Mouse (Mus musculus) lung, embryonic 14.5 days (tissue): ENCODE results near the gene Calu. TPM values are rescaled to one million over a fixed set of nuclear protein-coding genes. Genes with fewer than 3 reads are reported as not detected.
"Not testable (repeated sequence)": the region's sequence is repeated elsewhere in the genome, so short reads cannot be mapped to it uniquely, and the experiment has no call there.

ENCODE experiments used
- ATAC-seq: fragments of 200-750 bp; cut with Nextera tagmentation; 2 replicates; pipeline ENCODE4 v1.8.0; 2017; ENCODE audit warnings: mild to moderate bottlenecking, moderate TSS enrichment, moderate library complexity; ENCODE audit not compliant: insufficient read depth
- DNase-seq: peaks from one replicate; pipeline ENCODE4 v3.0.0-alpha.2; 2015
- H3K27ac ChIP-seq: fragments of 300-500 bp; sonication (generic); 2 replicates; pipeline ENCODE4 v1.5.1; 2014; ENCODE audit warnings: low read depth, mild to moderate bottlenecking, moderate library complexity
- H3K27me3 ChIP-seq: fragments of 300-500 bp; sonication (generic); 2 replicates; pipeline ENCODE4 v1.6.1; 2014; ENCODE audit warnings: low read length, control low read depth; ENCODE audit not compliant: insufficient read depth
- H3K36me3 ChIP-seq: fragments of 300-500 bp; sonication (generic); 2 replicates; pipeline ENCODE4 v1.6.1; 2014; ENCODE audit warnings: control low read depth; ENCODE audit not compliant: insufficient read depth
- H3K4me1 ChIP-seq: fragments of 300-500 bp; sonication (generic); 2 replicates; pipeline ENCODE4 v1.6.1; 2014; ENCODE audit warnings: antibody characterized with exemption, control low read depth; ENCODE audit not compliant: insufficient read depth
- H3K4me2 ChIP-seq: fragments of 300-500 bp; sonication (generic); 2 replicates; pipeline ENCODE4 v1.6.1; 2014; ENCODE audit warnings: mild to moderate bottlenecking
- H3K4me3 ChIP-seq: fragments of 300-500 bp; sonication (generic); 2 replicates; pipeline ENCODE4 v1.5.1; 2014; ENCODE audit warnings: low read depth, low read length
- H3K9ac ChIP-seq: fragments of 300-500 bp; sonication (generic); 2 replicates; pipeline ENCODE4 v1.6.1; 2014
- H3K9me3 ChIP-seq: fragments of 300-500 bp; sonication (generic); 2 replicates; pipeline ENCODE4 v1.6.1; 2016; ENCODE audit warnings: low read depth, low read length, control low read depth
- CTCF ChIP-seq: IDR thresholded peaks from 2 replicates; pipeline ENCODE4 v1.5.1; 2016; ENCODE audit warnings: antibody characterized with exemption, low read depth
- WGBS: fragments of 180-500 bp; shearing (Covaris S2); extraction: QIAGEN DNeasy Blood & Tissue Kit; methylation state at CpG from one replicate; pipeline ENCODE4 v1.1.7; 2014; 5-methylcytosine and 5-hydroxymethylcytosine counted together
- polyA plus RNA-seq: library from polyadenylated mRNA; unstranded; fragments of >200 nt; fragmentation: Nextera tagmentation; extraction: Ambion mirVana; gene quantifications from 2 replicates; pipeline ENCODE4 v1.2.1, GENCODE M21; 2014

The Calu gene
- polyA plus RNA-seq, 1 experiment from 2014 or later = 451 TPM

DNA sequence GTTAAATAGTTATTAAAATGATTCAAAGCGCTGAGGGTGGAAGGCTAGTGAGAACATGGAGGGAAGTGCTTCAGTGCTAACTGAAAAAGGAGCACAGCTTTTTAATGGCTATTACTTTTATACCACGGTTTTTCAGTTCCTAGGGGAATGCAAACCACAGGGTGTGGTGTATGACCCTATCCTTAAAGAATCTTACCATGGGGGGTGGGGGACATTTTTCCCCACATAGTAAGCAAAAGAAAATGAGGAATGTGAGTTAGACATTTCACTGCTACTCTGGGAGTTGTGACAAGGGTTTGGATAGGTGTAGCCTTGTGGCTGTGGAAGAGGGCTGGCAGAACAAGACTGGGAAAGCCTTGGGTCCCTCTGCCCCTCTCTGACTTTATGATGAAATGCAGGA is 30.6 kb upstream of the Calu start:
- Histone ChIP-seq H3K9ac (no peak overlapping the region), H3K4me2 (no peak overlapping the region), H3K4me1 (no peaks in the 10 kb centered on the region), H3K27me3 (no peaks in the 10 kb centered on the region), H3K27ac (no peak overlapping the region), H3K9me3 (no peaks in the 10 kb centered on the region), H3K4me3 (no peak overlapping the region), H3K36me3 (no peaks in the 10 kb centered on the region)
- no peak for TF ChIP-seq CTCF
- WGBS = 56% methylated on average over 2 of the region's 2 CpGs
- no peak for DNase-seq
- ATAC-seq = no peak

DNA sequence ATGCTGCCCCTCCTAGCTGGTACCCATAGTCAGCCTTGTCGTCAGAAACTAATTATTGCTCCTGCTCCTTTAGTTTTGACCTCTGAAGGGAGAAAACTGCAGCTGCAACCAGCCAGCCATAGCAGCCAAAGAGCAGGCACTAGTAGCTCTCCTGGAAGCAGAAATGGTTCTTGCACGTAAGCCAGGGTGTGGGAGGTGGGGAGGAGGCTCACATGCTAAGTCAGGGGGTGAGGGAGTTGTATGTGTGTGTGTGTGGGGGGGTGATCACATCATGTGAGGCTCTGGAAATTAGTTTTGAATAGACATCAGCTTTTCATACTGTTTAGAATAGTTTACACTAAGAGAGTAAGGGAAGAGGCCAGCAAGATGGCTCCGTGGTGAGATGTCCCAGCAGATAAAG is 29.9 kb upstream of the Calu start:
- no peak overlapping the region for H3K27ac ChIP-seq
- no peaks in the 10 kb centered on the region for H3K36me3 ChIP-seq
- H3K27me3 ChIP-seq = no peaks in the 10 kb centered on the region
- ATAC-seq (no peak), DNase-seq (no peak)
- no peak overlapping the region for H3K9ac ChIP-seq
- no peaks in the 10 kb centered on the region for H3K4me1 ChIP-seq
- no peaks in the 10 kb centered on the region for H3K9me3 ChIP-seq
- TF ChIP-seq CTCF = no peak
- H3K4me3 ChIP-seq = no peak overlapping the region
- WGBS = 60% methylated on average over 3 of the region's 3 CpGs
- no peak overlapping the region for H3K4me2 ChIP-seq

DNA sequence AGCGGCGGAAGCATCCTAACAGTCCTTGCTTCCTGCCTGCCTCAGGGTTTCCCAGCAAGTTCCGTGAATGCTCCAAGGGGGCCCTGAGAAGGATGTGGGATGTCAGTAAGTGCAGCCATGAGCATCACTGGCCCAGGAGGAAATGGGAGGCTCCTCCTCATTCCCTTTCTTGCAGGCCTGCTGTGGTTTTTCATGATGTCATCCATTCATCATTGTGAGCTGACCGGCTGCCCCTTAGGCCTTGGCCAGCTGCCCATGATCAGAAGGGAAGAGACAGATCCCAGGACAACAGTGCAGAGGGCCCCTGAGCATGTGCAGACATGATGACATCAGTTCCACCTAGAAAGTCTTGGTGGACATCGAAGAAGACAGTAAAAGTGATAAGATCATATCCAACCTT is 29.0 kb upstream of the Calu start, which contains the start of gene Fam71f1:
Fam71f1 (plus strand) TSS at position 262 of the 400 bp plus-strand sequence.
- Histone ChIP-seq H3K27ac (no peak within 1 kb of the TSS), H3K4me2 (no peak within 1 kb of the TSS), H3K4me1 (no peaks in the 10 kb centered on the region), H3K9ac (no peak within 1 kb of the TSS), H3K9me3 (no peaks in the 10 kb centered on the region), H3K36me3 (no peaks in the 10 kb centered on the region), H3K4me3 (no peak within 1 kb of the TSS), H3K27me3 (no peaks in the 10 kb centered on the region)
- ATAC-seq (peak; percentile 75; the same call in 1 of the 2 replicates), DNase-seq (peak; percentile 71)
- WGBS = 40% methylated on average over 5 of the region's 5 CpGs
- no peak for TF ChIP-seq CTCF

DNA sequence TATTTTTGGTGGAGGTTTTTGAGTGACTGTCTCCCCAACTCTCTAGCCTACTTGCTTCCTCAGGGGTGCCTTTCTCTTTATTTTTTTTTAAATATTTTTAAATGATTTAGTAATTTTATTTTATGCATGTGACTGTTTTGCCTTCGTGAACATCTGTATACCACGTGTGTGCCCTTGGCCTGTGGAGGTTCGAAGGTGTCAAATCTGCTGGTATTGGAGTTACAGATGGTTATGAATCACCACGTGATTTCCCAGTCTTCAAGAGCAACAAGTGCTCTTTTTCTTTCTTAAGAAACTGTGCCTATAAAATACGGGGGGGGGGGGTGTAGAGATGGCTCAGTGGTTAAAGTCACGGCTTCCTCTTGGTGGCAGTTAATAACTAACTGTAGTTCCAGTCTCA is 26.3 kb upstream of the Calu start:
- H3K9me3 ChIP-seq = no peaks in the 10 kb centered on the region
- 76% methylated on average over 6 of the region's 6 CpGs for WGBS
- no peak for ATAC-seq

DNA sequence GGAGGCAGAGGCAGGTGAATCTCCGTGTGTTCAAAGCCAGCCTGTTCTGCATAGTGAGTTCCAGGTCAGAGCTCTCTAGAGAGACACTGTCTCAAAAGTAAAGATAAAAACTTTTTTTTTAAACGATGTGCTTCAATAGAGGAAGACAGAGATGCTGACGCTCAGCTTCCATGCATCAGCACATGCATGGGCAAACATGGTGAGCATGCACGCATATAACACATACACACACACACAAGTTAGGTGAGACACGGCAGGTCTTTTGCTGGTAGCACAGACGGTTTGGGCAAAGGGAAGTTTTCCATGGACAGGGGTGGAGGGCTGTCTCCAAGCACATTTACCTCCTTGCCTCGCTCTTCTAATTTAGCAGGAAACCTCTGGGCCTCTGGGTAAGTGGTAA is 25.7 kb upstream of the Calu start:
- H3K9me3 ChIP-seq = no peaks in the 10 kb centered on the region
- DNase-seq = no peak
- H3K4me1 ChIP-seq = no peaks in the 10 kb centered on the region
- TF ChIP-seq CTCF = no peak
- H3K9ac ChIP-seq = no peak overlapping the region
- no peaks in the 10 kb centered on the region for H3K36me3 ChIP-seq
- H3K4me3 ChIP-seq = no peak overlapping the region
- 88% methylated on average over 7 of the region's 7 CpGs for WGBS
- no peak overlapping the region for H3K27ac ChIP-seq
- H3K4me2 ChIP-seq = no peak overlapping the region
- H3K27me3 ChIP-seq = no peaks in the 10 kb centered on the region
- ATAC-seq = no peak

More for the DNA sequence above, 26.3 kb upstream of the Calu start:
- H3K27ac ChIP-seq = no peak overlapping the region
- no peak overlapping the region for H3K4me2 ChIP-seq
- no peaks in the 10 kb centered on the region for H3K27me3 ChIP-seq
- no peak overlapping the region for H3K9ac ChIP-seq
- no peaks in the 10 kb centered on the region for H3K36me3 ChIP-seq
- no peak for TF ChIP-seq CTCF
- no peak for DNase-seq
- H3K4me1 ChIP-seq = no peaks in the 10 kb centered on the region
- H3K4me3 ChIP-seq = no peak overlapping the region

DNA sequence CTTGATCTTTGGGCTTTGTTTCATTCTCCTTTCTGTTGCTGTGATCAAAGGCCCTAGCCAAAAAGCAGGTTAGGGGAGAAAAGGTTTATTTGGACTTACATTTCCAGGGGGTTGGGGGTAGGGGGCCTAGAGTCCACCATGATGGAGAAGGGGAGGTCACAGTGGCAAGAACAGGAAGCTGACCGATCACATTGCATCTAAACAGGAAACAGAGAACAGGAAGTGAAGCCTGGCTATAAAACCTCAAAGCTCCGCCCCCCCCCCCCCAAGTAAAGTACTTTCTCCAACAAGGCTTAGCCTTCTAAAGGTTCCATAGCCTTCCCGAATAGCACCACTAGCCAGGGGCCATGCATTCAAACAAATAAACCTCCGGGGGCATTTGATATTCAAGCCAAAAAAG is 25.1 kb upstream of the Calu start:
- no peak overlapping the region for H3K4me2 ChIP-seq
- ATAC-seq = no peak
- 77% methylated on average over 4 of the region's 4 CpGs for WGBS

DNA sequence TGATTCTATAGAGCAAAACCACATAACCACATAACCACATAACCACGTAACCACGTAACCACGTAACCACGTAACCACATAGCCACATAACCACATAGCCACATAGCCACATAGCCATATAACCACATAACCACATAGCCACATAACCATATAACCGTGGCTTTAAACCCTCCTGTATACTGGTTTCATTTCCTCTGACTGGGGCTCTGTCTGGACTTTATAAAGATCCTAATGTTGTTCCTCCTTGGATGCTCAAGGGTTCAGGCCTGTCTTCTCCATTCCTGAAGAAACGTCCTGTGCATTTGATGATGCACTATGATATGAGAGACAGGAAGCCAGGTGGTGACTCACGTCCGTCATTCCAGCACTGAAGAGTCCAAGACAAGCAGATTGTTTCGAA is 20.9 kb upstream of the Calu start:
- Histone ChIP-seq H3K9ac (no peak overlapping the region), H3K27me3 (no peaks in the 10 kb centered on the region), H3K9me3 (no peaks in the 10 kb centered on the region), H3K4me1 (no peaks in the 10 kb centered on the region), H3K27ac (no peak overlapping the region), H3K36me3 (no peaks in the 10 kb centered on the region), H3K4me3 (no peak overlapping the region), H3K4me2 (no peak overlapping the region)
- DNase-seq (no peak), ATAC-seq (no peak)
- no peak for TF ChIP-seq CTCF
- 88% methylated on average over 9 of the region's 9 CpGs for WGBS

More for the DNA sequence above, 25.1 kb upstream of the Calu start:
- Histone ChIP-seq H3K9ac (no peak overlapping the region), H3K4me3 (no peak overlapping the region), H3K9me3 (no peaks in the 10 kb centered on the region), H3K27ac (no peak overlapping the region), H3K27me3 (no peaks in the 10 kb centered on the region), H3K4me1 (no peaks in the 10 kb centered on the region), H3K36me3 (no peaks in the 10 kb centered on the region)
- TF ChIP-seq CTCF = no peak
- DNase-seq = no peak

DNA sequence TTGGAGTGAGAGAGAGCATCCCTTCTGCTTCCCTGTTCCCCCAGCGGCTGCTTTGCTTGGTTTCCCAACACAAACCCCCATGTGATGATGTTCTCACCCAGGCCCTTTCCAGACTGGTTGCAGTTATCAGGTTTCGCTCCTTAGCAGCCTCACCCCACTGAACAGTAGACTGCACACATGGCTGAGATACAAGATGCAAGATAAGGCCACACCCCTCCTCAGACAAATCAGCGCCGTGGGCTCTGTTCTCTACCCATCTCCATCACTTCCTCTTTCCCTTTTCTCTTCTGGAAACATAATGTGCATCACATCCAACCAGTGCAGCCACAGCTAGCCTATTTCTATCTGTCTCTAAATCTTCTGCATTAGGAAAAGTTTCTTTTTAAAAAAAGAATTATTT is 18.4 kb upstream of the Calu start:
- no peaks in the 10 kb centered on the region for H3K27me3 ChIP-seq
- H3K4me3 ChIP-seq = no peak overlapping the region
- TF ChIP-seq CTCF = no peak
- no peak for ATAC-seq
- no peaks in the 10 kb centered on the region for H3K36me3 ChIP-seq
- 57% methylated on average over 4 of the region's 4 CpGs for whole genome bisulfite sequencing
- H3K9ac ChIP-seq = no peak overlapping the region
- H3K4me1 ChIP-seq = no peaks in the 10 kb centered on the region
- no peak overlapping the region for H3K4me2 ChIP-seq
- H3K9me3 ChIP-seq = no peaks in the 10 kb centered on the region
- no peak for DNase-seq
- no peak overlapping the region for H3K27ac ChIP-seq

DNA sequence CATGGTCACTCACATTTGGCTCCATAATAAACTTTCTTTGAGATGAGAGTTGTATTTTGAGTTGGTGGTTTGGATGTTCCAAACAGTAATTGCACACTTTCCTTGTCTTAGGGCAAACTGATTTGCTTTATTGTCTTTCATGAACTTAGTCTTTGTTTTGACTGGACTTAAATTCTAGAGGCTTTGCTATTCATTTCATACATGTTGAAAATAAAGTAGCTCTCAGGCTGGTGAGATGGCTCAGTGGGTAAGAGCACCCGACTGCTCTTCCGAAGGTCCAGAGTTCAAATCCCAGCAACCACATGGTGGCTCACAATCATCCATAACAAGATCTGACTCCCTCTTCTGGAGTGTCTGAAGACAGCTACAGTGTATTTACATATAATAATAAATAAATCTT is 1.4 kb upstream of the Calu start:
- H3K27me3 ChIP-seq, ATAC-seq, H3K36me3 ChIP-seq, H3K4me3 ChIP-seq, H3K4me1 ChIP-seq, H3K4me2 ChIP-seq, H3K27ac ChIP-seq, DNase-seq, H3K9ac ChIP-seq, H3K9me3 ChIP-seq: not testable (repeated sequence)
- 93% methylated on average over 2 of the region's 2 CpGs for WGBS
